Mouse (Mus musculus) embryonic fibroblast, embryonic 13.5 days (primary cell): ENCODE data around the gene Robo2.

ENCODE experiments used
- CTCF ChIP-seq: IDR thresholded peaks from 2 replicates; pipeline ENCODE4 v1.5.1; 2011; ENCODE audit warnings: mild to moderate bottlenecking, control low read depth, low read length, moderate library complexity, borderline replicate concordance; ENCODE audit not compliant: insufficient read depth
- POLR2A ChIP-seq: IDR thresholded peaks from 2 replicates; pipeline ENCODE4 v1.6.1; 2011; ENCODE audit warnings: low read depth, mild to moderate bottlenecking, control low read depth, low read length, moderate library complexity

- no peak for TF ChIP-seq POLR2A
- TF ChIP-seq CTCF: no peak
Observed at GRCm38 (mm10) chr16:74215791-74216190, 195.8 kb downstream of the Robo2 start.
